Mouse (Mus musculus) ES-E14 (cell line): ENCODE measurements around the gene Trpm3. TPM values are rescaled to one million over a fixed set of nuclear protein-coding genes. Genes with fewer than 3 reads are reported as not detected.
"Not testable (repeated sequence)": the region's sequence is repeated elsewhere in the genome, so short reads cannot be mapped to it uniquely, and the experiment has no call there.

Experiments
- DNase-seq: peaks from one replicate; pipeline ENCODE4 v3.0.0-alpha.2; 2013; ENCODE audit warnings: low read depth, low spot score
- H3K27ac ChIP-seq: 2 replicates; pipeline ENCODE4 v1.5.1; 2012; ENCODE audit warnings: low read depth, mild to moderate bottlenecking, low read length, moderate library complexity, mixed read lengths; ENCODE audit not compliant: poor library complexity, insufficient read depth, severe bottlenecking
- H3K36me3 ChIP-seq: 2 replicates; pipeline ENCODE4 v1.6.1; 2012; ENCODE audit warnings: mild to moderate bottlenecking, low read length, moderate library complexity, mixed read lengths; ENCODE audit not compliant: control insufficient read depth, poor library complexity, insufficient read depth, severe bottlenecking
- H3K4me1 ChIP-seq, 2 experiments: fragments of 150-350 bp in 1 of 2; sonication (generic) in 1 of 2; 2 replicates each; pipeline ENCODE4 v1.6.1; 2012; ENCODE audit warnings: low read length in 2 of 2, mild to moderate bottlenecking in 1 of 2, mixed read lengths in 1 of 2; ENCODE audit not compliant: control insufficient read depth in 2 of 2, insufficient read depth in 2 of 2, poor library complexity in 1 of 2
- H3K4me3 ChIP-seq, 2 experiments: fragments of 150-350 bp in 1 of 2; sonication (generic) in 1 of 2; 2 replicates each; pipeline ENCODE4 v1.5.1; 2012; ENCODE audit warnings: low read length in 2 of 2, low read depth in 1 of 2, mild to moderate bottlenecking in 1 of 2, mixed read lengths in 1 of 2; ENCODE audit not compliant: insufficient read depth in 1 of 2, poor library complexity in 1 of 2, severe bottlenecking in 1 of 2
- H3K9ac ChIP-seq: 2 replicates; pipeline ENCODE4 v1.6.1; 2012; ENCODE audit warnings: low read depth, mild to moderate bottlenecking, low read length, mixed read lengths; ENCODE audit not compliant: poor library complexity, insufficient read depth, severe bottlenecking
- H3K9me3 ChIP-seq: fragments of 150-350 bp; sonication (generic); 2 replicates; pipeline ENCODE4 v1.6.1; 2012; ENCODE audit warnings: low read depth, mild to moderate bottlenecking, low read length; ENCODE audit not compliant: control insufficient read depth, insufficient read depth
- CHD2 ChIP-seq: IDR thresholded peaks from 2 replicates; pipeline ENCODE4 v1.6.1; 2014; ENCODE audit warnings: mild to moderate bottlenecking, low read depth, low read length, inconsistent platforms
- HCFC1 ChIP-seq: IDR thresholded peaks from 2 replicates; pipeline ENCODE4 v1.6.1; 2012; ENCODE audit warnings: low read length, inconsistent platforms, borderline replicate concordance; ENCODE audit not compliant: insufficient read depth
- MAFK ChIP-seq: IDR thresholded peaks from 2 replicates; pipeline ENCODE4 v1.6.1; 2014; ENCODE audit warnings: mild to moderate bottlenecking, low read depth, low read length, inconsistent platforms; ENCODE audit not compliant: insufficient read depth
- ZC3H11A ChIP-seq: IDR thresholded peaks from 2 replicates; pipeline ENCODE4 v1.6.1; 2012; ENCODE audit warnings: low read depth, mild to moderate bottlenecking, inconsistent platforms, low read length, borderline replicate concordance
- ZNF384 ChIP-seq: IDR thresholded peaks from 2 replicates; pipeline ENCODE4 v1.6.1; 2012; ENCODE audit warnings: low read depth, low read length, inconsistent platforms
- in situ Hi-C, 2 experiments: fragments of 600-800 bp; cut with MboI; formaldehyde crosslinking; loops; one replicate each; pipeline ENCODE4 v1.15.1; 2025; ENCODE audit warnings: low sequenced_read_pairs in 2 of 2, inconsistent platforms in 1 of 2; ENCODE audit not compliant: unreplicated experiment in 2 of 2
- total RNA-seq: library from RNA; depleted of rRNA; stranded (reverse); fragments of 300-350 nt; gene quantifications from 2 replicates; pipeline ENCODE4 v1.2.3, GENCODE M21; 2012

Trpm3 gene
- total RNA-seq, 1 experiment: 0.22 TPM

DNA sequence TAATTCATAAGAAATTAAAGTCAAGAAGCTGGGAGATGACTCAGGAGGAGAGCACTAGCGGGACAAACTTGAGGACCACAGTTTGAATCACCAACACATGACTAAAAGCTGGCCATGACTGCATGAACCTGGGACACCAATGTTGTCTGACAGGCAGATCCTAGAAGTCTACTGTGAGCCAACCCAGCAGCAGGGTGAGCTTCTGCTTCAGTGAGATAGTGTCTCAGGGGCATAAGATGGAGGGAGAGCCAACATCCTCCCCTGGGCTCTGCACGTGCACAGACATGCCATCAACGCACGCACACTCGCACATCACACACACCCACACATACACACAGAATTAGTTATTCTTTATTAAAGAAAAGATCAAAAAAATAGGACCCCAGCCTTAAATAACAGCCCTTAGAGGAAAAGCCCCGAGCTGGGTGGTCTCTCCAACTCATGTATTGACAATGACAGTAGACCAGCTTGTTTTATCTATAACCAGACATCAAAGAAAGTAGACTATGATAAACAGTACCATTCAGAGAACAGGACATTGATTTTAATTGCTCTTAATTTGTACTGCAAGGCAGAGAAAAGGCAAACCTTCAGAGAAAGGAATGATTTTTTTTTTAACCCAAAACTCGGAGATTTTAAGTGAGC, 884.6 kb downstream of the Trpm3 start:
- in situ Hi-C loops: no loop called here
- TF ChIP-seq HCFC1 (no peak), MAFK (no peak), ZNF384 (no peak), CHD2 (no peak), ZC3H11A (no peak)
- no peak overlapping the region for H3K9ac ChIP-seq

DNA sequence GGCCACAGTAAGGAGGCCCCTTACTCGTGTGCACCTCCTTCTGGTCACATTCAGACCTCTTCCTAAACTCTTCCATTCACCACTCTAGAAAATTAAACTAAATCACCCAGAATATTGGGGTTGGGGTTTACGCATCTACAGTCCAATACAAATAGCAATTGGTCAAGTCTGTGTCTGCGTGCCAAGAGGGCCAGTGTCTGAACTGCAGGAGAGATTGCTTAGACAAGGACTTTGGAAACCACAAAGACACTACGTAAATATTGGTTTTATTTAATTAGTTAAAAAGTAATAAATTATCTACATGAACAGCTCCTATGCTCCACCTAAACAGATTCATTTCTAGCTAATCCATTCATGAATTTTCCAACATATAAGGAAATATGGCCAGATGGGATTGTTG, 886.0 kb downstream of the Trpm3 start:
- Histone ChIP-seq H3K9ac (no peak overlapping the region), H3K4me1 (peaks cover 0 to 1% of the 10 kb centered on the region in 2 experiments; a peak in 1 of 4 replicates), H3K27ac (no peak overlapping the region), H3K4me3 (no peak overlapping the region), H3K36me3 (no peaks in the 10 kb centered on the region), H3K9me3 (no peaks in the 10 kb centered on the region)
- TF ChIP-seq HCFC1 (no peak), MAFK (no peak), CHD2 (no peak), ZC3H11A (no peak), ZNF384 (no peak)
- DNase-seq: no peak
- in situ Hi-C loops: no loop called here

More for the DNA sequence above, 884.6 kb downstream of the Trpm3 start:
- no peak overlapping the region for H3K27ac ChIP-seq
- DNase-seq: no peak
- H3K36me3 ChIP-seq: no peaks in the 10 kb centered on the region
- no peaks in the 10 kb centered on the region for H3K9me3 ChIP-seq
- peaks cover 0 to 1% of the 10 kb centered on the region in 2 experiments; a peak in 1 of 4 replicates for H3K4me1 ChIP-seq
- H3K4me3 ChIP-seq: no peak overlapping the region

DNA sequence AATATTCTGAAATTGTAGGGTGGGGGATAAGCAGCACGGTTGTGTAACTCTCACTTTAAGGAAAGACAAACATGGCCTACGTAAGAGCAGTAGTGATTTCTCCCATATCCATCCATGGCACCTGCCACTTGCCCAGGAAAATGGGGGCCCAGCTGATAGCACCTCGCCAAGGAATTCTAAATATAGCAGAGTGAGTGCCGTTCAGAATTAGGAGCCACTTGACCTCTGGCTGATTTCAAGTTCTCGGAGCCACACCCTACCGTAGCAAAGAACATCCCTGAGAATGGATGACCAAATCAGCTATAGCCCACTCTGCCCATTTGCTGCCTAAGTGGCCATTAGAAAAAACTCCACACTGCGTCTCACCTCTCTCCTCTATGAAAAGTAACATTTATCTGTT, 887.6 kb downstream of the Trpm3 start:
- H3K4me1 ChIP-seq: peaks cover 0 to 1% of the 10 kb centered on the region in 2 experiments; a peak in 1 of 4 replicates
- TF ChIP-seq HCFC1 (no peak), ZC3H11A (no peak), ZNF384 (no peak), MAFK (no peak), CHD2 (no peak)
- no peak for DNase-seq
- in situ Hi-C loops: no loop called here
- H3K27ac ChIP-seq: no peak overlapping the region
- H3K4me3 ChIP-seq: no peak overlapping the region
- no peaks in the 10 kb centered on the region for H3K9me3 ChIP-seq
- H3K36me3 ChIP-seq: no peaks in the 10 kb centered on the region
- H3K9ac ChIP-seq: no peak overlapping the region

DNA sequence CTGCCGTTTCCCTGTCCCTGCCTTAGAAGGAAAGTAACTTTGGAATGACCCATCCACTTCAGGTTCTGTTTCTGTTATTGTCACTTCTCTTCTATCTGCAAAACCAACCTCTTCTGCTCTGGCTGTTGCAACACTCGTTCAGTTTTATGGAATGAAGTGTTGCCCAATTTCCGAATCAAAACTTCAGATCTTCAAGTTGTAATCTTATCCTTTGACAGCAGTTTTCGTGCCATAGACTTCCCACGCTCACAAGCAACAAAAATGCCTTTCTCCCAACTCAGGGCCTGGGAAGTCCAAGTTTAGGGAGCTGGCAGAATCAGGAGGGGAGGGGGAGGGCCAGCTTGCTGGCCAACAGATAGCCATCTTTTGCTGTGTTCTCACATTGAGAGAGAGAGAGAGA, 889.4 kb downstream of the Trpm3 start:
- Histone ChIP-seq H3K36me3 (no peaks in the 10 kb centered on the region), H3K9me3 (no peaks in the 10 kb centered on the region), H3K4me3 (no peak overlapping the region), H3K27ac (no peak overlapping the region), H3K9ac (no peak overlapping the region), H3K4me1 (no peaks in the 10 kb centered on the region)
- in situ Hi-C loops: no loop called here
- TF ChIP-seq ZNF384: no peak
- no peak for TF ChIP-seq MAFK
- TF ChIP-seq CHD2: no peak
- TF ChIP-seq ZC3H11A: no peak
- TF ChIP-seq HCFC1: no peak
- no peak for DNase-seq

DNA sequence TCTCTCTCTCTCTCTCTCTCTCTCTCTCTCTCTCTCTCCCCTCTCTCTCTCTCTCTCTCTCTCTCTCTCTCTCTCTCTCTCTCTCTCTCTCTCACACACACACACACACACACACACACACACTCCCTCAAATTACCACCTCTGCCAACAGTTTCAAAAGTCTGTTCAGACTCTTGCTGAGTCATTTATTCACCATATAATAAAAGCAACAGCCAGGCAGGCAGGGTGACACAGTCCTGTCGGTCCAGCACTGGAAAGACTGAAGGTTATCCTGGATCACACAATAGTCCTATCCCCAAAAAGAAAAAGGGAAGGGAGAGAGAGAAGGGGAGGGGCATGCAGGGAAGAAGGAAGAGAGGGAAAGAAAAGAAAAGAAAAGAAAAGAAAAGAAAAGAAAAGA, 894.5 kb downstream of the Trpm3 start:
- H3K9me3 ChIP-seq, H3K36me3 ChIP-seq, H3K27ac ChIP-seq, DNase-seq, H3K4me3 ChIP-seq, H3K9ac ChIP-seq, in situ Hi-C loops: not testable (repeated sequence)
- H3K4me1 ChIP-seq: peaks cover 6 to 24% of the 10 kb centered on the region in 2 experiments; a peak in 2 of 4 replicates
